Mouse (Mus musculus): ENCODE data around the gene Map4k2.

The Map4k2 gene

DNA sequence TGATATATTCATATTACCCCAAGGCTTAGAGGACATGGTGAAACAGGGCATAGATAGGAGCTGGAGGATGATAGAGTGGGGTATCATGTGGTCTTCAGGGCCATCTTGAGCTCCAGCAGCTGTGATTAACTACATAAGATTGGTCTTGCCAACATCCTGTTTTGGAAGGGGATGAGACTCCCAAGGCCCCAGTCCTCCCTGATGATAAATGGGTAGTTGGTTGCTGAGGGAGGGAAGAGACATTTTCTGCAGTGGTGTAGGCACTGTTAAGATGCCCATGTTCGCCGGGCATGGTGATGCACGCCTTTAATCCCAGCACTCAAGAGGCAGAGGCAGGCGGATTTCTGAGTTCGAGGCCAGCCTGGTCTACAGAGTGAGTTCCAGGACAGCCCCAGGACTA, 40.3 kb downstream of the Map4k2 start:
- DNase-seq = no peak

- no peak for DNase-seq
Observed at GRCm38 (mm10) chr19:6382323-6382924, 41.5 kb downstream of the Map4k2 start.

GRCm38 (mm10) chr19:6383470-6383869, 42.5 kb downstream of the Map4k2 start:
- DNase-seq = no peak

GRCm38 (mm10) chr19:6384128-6384527, 43.2 kb downstream of the Map4k2 start, which contains the start of gene Pygm:
TSS of gene Pygm (plus strand) at chr19:6384399.
- peak; percentile 93 for DNase-seq

GRCm38 (mm10) chr19:6384954-6385353, 44.0 kb downstream of the Map4k2 start:
- DNase-seq = no peak

GRCm38 (mm10) chr19:6385419-6385818, 44.5 kb downstream of the Map4k2 start:
- no peak for DNase-seq

DNA sequence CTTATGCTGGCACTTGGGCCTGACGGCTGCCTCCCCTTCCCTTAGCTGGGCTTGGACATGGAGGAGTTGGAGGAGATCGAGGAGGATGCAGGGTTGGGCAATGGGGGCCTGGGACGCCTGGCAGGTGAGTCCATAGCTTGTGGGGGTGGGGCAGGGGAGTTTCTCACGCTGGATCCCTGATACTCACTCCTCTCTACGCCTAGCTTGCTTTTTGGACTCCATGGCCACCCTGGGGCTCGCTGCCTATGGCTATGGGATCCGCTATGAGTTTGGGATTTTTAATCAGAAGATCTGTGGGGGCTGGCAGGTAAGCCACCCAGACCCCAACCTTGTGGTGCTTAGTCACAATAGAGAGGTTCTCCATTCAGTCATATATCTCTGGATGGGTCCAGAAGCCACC, 44.9 kb downstream of the Map4k2 start:
- DNase-seq = no peak

GRCm38 (mm10) chr19:6386234-6386633, 45.3 kb downstream of the Map4k2 start:
- no peak for DNase-seq

DNA sequence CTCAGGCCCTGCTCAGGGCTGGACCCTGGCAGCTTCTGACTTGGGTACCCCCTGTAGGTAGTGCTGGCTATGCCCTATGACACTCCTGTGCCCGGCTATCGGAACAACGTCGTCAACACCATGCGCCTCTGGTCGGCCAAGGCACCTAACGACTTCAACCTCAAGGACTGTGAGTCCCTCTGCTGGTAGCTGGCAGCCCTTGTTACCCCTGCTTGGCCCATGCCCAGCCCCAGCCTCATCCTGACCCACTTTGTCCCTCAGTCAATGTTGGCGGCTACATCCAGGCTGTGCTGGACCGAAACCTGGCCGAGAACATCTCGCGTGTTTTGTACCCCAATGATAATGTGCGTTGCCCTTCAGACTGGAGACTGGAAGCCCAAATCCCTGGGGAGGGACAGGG, 47.1 kb downstream of the Map4k2 start:
- DNase-seq = no peak

- no peak for DNase-seq
Observed at GRCm38 (mm10) chr19:6389803-6390202, 48.9 kb downstream of the Map4k2 start.

DNA sequence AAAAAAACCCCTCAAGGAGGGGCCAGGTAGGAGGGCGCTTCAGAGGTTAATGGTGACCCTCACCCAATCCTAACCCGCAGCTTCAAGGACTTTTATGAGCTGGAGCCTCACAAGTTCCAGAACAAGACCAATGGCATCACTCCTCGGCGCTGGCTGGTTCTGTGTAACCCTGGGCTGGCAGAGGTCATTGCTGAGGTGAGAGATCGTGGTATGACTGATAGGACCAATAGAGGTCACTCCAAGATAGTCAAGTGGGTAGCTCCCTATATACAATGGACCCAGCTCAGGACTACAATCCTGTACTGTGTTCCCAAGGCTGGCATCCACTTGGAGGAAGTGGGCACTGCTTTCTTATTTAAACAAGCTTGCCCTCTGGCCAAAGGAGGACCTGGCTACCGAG, 49.3 kb downstream of the Map4k2 start:
- DNase-seq = no peak

- DNase-seq = no peak
Observed at GRCm38 (mm10) chr19:6392743-6393393, 51.9 kb downstream of the Map4k2 start.

- DNase-seq = no peak
Observed at GRCm38 (mm10) chr19:6393637-6394036, 52.7 kb downstream of the Map4k2 start.

GRCm38 (mm10) chr19:6396237-6396636, 55.3 kb downstream of the Map4k2 start:
- DNase-seq = no peak

GRCm38 (mm10) chr19:6397582-6398249, 56.8 kb downstream of the Map4k2 start:
- no peak for DNase-seq

DNA sequence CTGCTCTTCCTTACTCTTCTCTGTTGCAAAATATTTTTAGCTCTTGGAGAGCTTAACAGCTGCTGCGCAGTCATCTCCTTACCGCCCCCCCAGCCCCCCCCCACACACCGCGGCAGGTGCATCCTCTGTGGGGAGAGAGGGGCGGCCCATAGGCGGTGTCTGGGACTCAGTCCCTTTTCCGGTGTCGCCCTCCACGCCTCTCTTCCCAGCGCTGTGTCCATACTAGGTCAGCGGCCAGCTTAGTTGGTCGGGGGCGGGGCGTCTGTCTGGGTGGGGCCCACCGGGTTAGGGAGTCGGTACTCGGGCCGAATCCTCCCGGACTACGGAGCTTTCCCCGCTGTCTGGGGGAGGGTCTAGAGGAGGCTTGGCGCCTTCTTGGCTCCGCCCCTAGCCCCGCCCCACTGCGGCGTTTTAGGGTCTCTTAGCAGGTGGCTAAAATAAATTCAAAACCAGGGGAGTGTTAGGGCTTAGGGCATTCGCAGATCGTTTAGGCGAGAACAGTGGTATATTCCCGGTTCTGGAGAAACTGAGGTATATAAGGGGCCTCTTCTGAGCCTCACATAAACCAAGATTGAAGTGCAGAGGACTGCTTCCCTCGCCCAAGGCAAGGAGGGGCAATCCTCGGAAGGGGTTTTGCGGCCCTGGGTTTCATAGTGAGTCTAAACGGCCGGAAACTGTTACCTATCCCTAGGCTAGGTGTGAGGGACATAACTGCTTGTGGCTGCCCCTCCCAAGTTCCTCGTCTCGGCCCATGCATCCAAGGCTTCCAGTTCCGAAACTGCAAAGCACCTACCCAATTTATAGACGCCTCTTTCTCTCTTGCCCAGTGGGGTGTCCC, 57.7 kb downstream of the Map4k2 start:
- DNase-seq = peak; percentile 88

DNA sequence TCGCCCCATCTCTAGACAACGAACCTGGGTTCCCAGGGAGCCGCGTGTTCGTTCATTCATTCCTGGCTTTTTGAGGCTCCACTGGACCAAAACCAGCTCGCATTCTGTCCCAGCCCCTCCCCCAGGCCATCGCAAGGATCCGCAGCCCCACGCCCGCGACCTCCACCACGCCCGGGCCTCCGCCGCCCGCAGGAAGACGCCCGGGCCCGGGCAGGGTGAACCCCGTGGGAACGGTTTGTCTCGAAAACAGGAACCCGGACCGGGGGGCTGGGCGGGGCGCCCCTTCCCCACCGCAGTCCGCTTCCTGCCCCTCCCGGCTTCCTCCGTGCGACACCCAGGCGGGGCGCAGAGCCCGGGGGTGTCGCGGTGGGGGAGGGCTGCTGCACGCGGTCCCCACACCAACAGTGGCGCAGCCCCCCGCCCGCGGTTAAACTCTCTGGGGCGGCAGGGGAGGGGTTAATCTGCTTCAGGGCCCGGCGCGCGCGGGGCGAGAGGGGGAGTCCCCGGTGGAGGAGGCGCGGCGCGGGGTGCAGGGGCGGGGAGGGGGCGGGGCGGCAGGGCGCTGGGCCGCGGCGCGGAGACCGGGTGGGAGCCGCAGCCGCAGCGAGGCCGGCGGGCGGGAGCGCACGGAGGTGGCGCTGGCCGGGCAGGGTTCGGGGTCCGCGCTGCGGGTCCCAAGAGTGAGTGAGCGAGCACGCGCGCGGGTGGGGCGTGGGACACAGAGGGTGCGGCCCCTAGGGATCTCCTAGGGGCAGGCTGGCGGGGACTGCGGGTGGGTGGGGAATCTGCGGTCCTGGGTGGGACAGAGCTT, 58.6 kb downstream of the Map4k2 start, which contains the start of gene Rasgrp2:
Gene Rasgrp2, plus strand, starts transcription at position 56 of the 811 bp plus-strand sequence.
- peak; percentile 82 for DNase-seq

GRCm38 (mm10) chr19:6400096-6401086, 59.5 kb downstream of the Map4k2 start:
- DNase-seq = peak; percentile 55

DNA sequence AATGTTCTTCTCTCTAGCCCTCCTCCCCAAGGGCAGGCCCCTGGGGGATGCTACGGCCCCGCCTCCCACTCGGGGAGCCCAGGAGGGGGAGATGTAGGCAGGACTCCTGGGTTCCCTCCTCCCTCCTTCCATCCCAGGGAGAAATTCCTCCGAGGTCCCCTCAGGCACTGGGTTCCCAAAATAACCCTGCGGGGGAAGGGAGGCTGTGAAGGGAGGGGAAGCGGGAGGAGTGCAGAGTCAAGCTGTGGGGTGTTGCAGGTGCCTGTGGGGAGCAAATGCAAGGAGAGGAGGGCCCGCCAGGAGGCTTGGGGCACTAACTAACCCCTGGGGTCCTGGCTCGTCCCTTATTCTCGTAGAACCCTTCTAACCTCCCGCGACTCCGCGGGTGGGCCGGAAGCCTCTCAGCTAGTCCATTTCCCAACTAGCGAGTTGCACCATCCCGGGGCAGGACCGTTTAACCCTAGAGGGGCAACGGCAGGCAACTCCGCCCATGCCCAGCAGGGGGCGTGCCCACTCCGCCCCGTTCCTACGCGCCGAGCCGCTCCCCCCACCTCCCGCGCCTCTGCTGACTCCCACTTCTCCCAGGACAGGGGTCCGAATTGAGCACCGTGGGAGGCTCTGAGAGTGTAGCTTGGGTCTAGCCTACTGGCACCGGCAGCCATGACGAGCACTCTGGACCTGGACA, 60.3 kb downstream of the Map4k2 start:
- peak; percentile 94 for DNase-seq

GRCm38 (mm10) chr19:6401951-6402350, 61.0 kb downstream of the Map4k2 start:
- DNase-seq = peak; percentile 77
